Mouse (Mus musculus) cerebellum, adult (tissue): ENCODE data around the gene Slc5a9.
A peak's percentile ranks its signal among the peaks of the same experiment; 100 is the strongest.
"Not testable (repeated sequence)": the region's sequence is repeated elsewhere in the genome, so short reads cannot be mapped to it uniquely, and the experiment has no call there.

ENCODE experiments used
- ATAC-seq: cut with Nextera tagmentation; 2 replicates; pipeline ENCODE4 v1.9.2; 2017; ENCODE audit warnings: mild to moderate bottlenecking, moderate library complexity, mixed read lengths; ENCODE audit not compliant: insufficient number of reproducible peaks, low FRiP score, low TSS enrichment

Slc5a9 gene

GRCm38 (mm10) chr4:111902775-111903174 is at the start of gene Slc5a9:
TSS of gene Slc5a9 (minus strand) at chr4:111902918.
- ATAC-seq = no peak

- no peak for ATAC-seq
Observed at GRCm38 (mm10) chr4:111919092-111919491, 16.4 kb upstream of the Slc5a9 start, which contains the start of gene Skint8. TSS of gene Skint8 (plus strand) at chr4:111919392.

- no peak for ATAC-seq
Observed at GRCm38 (mm10) chr4:111907926-111908325, 5.2 kb upstream of the Slc5a9 start.

GRCm38 (mm10) chr4:111901473-111901872 is 1.2 kb downstream of the Slc5a9 start:
- ATAC-seq = no peak

- ATAC-seq = not testable (repeated sequence)
Observed at GRCm38 (mm10) chr4:111900491-111900890, 2.2 kb downstream of the Slc5a9 start.

DNA sequence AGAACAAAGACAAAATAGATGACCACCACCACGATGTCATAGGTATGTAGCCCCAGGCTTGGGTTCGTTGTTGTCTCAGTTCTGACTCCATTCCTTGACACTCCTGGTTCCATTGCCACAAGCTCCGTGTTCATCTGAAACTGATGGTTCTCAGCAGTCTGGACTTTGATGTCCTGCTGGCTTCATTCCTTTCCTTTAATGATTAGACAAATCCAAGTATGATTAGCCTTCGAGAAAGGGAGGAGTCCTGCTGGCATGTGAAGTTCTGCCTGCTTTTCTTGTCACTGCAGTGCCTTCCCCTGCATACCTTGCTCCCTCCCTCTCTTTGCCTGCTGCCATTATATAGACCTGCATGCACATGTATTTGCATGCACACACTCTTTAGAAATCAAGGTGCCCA is 4.2 kb downstream of the Slc5a9 start:
- no peak for ATAC-seq

DNA sequence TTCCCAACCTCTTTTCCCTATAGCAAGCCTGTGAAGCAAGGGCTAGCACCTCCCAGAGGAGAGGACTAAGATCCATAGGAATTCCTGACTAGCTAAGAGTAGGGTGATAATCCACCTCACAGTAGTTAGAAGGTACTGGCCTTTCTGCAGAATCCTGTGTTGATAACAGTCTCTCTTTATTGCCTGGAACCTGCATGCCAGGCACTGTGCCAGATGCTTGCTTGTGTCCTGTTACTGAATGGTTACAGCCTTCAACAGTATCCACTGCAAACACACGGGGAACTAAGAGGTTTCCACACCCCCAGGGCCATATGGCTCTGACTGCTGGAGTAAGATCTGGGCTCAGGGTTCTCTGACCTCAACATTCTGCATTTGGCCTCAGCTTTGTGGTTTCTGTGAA is 5.0 kb downstream of the Slc5a9 start:
- ATAC-seq = no peak

DNA sequence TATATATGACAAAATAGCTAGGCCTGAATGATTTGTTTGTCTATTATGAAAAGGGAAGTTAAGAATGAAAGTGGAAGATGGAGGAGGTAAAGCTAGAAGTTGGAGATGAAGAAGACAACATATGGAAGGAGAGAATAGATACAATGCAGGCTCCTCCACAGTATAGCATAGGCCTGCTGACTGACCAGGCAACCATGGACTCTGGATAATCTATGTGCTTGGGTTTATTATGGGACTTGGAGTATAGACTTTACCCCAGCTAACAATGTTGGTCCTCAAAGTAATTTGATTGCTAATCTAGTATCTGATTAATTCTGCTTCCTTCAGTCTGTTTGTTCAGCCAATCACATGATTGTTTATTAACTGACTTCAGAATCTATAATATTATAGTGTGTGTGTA is 10.6 kb downstream of the Slc5a9 start:
- ATAC-seq = no peak

DNA sequence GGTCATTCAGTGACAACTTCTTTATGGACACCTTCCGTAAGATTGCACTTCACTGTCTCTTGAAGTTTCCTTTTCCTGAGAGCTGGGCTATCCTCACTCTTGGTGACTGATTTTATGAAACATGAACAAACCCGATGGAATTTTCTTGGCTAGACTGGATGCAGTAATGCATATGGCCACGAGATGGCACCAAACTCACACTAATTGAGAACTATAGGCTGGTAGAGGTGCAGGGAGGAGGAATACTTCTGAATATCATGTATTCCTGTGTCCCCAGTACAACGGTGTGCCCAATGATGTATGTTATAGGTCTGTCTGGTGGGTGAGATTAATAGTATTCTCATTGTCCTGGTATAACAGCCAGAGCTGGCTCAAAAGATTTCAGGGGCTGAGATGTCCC is 16.1 kb downstream of the Slc5a9 start:
- ATAC-seq = peak; percentile 49; the same call in 1 of the 2 replicates

DNA sequence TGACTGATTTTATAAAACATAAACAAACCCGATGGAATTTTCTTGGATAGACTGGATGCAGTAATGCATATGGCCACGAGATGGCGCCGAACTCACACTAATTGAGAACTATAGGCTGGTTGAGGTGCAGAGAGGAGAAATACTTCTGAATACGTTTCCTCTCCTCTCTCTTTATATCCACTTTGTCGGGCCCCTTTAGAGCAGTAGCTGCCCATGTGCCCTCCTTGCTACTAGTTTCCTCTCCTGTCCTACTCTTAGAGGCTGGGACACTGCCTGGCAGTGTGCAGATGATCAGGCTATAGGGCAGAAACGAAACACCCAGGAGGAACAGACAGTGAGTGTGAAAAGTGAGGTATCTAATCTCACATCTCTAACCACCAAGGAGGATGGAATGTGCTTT is 16.7 kb downstream of the Slc5a9 start:
- ATAC-seq = peak; percentile 51; the same call in 1 of the 2 replicates

DNA sequence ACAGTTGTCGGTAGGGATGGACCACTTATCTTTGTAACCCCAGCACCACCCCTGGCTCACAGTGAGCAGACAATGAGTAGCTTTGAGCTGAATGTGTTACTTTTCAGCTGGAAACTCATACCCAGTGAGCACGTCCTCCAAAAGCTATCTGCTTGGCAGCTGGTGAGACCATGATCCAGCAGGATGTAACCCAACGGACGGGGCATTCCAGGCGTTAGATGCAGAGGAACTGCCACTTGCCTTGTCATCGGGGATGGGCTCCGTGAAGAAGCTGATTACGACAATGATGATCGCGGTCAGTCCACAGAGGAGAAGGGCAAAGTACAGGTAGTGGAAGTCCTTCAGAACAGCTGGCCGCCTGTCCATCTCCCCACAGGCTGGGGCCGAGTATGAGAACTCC is 19.2 kb downstream of the Slc5a9 start:
- no peak for ATAC-seq

DNA sequence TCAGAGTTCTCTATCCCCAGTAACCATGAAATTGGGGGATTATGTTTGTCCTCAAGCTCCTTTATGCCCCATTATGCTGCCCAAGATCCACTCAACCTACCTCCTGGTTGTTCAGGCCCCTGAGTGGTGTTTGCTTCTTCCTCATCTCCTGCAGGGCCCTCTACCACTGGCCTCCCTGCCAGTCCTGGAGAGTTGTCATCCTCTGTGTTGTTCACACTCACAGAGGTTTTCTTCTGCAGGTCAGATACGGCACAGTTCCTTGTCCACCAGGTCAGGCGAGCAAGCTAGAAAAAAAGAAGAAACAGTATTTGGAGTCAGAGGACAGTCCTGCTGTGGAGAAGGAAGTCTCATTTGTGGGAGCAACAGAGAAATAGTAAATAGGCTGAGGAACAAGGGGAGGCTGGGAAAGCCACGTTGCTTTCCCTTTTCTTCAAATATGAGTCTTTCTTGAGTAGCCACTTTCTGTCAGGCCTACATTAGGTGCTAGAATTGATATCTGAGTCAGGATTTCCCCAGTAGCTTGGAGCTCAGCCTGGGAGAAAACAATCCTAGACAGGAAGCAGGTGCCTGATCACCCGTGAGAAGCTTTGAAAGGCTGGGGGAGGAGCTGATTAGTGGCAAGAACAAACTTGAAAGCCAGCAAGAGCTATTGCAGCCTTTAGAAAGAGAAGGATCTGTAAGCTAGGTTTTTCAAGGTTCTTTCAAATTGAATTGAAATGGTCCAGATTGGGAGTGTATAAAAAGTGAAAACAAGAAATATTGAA is 22.4 kb downstream of the Slc5a9 start:
- ATAC-seq = no peak

DNA sequence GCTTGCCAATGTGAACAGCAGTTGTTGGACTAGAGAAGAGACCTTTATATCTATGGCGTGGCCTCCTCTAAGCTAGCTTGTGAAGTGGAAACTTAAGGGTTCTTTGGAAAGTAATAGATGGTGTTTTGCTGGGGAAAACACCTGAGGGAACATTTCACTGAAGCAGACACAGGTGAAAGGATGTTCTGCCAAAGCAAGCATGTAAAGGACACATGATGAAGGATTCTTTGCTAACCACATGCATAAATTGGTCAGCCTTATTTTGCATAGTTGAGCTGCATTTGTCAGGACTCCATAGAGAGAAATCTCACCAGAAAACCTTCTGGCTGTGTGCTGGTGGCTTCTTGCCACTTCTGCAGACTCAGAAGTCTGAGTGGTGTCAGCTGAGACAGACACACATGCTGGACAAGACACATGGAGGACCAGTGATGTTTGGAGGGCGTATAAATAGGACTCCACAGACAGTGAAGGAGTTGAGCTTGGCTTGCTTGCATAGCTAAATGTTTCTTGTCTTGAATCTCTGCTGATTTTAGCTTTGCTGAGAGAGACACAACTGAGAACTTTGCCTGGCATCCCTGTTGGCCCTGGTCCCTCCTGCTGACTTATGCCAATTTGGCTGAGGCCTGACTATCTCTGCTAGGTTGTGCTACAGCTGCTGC is 34.8 kb downstream of the Slc5a9 start:
- ATAC-seq = no peak

GRCm38 (mm10) chr4:111866701-111867100 is 36.0 kb downstream of the Slc5a9 start:
- ATAC-seq = no peak

DNA sequence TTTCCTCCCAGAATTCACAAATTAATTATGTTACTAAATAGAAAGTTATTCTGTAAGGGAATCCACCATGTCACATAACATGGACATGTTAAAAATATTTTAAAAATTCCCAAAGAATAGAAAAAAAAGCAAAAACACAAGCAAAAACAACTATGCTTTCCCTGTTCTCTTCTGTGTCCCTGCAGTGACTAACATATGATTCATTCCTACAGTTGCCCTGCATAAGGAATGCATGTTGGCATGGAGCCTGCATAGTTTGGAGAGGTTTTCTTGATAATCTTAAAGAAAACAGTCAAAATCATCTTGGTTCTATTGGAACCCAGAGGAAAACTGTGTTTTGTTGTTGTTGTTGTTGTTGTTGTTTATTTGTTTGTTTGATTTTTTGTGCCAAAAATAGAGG is 50.1 kb downstream of the Slc5a9 start:
- no peak for ATAC-seq

DNA sequence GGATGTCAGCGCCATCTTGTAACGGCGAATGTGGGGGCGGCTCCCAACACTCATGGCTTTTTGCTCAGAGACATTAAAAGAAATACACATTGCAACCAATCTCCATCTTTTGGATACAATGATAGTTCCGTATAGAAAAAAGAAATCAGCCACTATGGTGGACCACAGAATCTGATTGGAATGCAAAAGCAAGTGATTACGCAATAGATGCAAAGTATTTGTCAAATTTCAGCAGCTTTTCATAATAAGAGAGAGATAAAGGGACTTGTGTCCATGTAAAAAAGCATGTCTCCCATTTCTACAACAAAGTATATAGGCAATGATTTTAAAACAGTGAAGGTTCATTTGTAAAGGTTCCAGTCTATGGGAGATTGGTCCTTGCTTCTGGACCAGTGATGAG is 63.8 kb downstream of the Slc5a9 start:
- no peak for ATAC-seq
